9 mouse cellular contexts compared by ENCODE assay signal in genomic region chr11:116222740-116223059, GRCm38 (mm10). TPM values are rescaled to one million over a fixed set of nuclear protein-coding genes. Genes with fewer than 3 reads are reported as not detected.
DNase-seq lines count a peak whose midpoint lies in the region; ATAC-seq and TF ChIP-seq lines count a peak whose summit lies in the region.
"Had no signal": no experiment of that assay in that cellular context is flagged by ENCODE, and none has a peak within 500 bp of the region (broad histone marks: within the 10 kb centered on the region; RNA-seq: fewer than 3 reads in every experiment).

No protein-coding gene starts in this region.

- TF ChIP-seq CTCF in E14TG2a.4 (conservative IDR thresholded peaks at IDR 0.05; ENCODE audit: low read length), result no peak
- no peak for TF ChIP-seq CTCF in cerebellum, adult 2 months (IDR thresholded peaks at IDR 0.05; ENCODE audit: borderline replicate concordance, insufficient read depth, low read depth, low read length)

- peak overlapping the region; percentile 6; the same call in 1 of the 2 replicates for H3K4me2 ChIP-seq in liver, embryonic 16.5 days (ENCODE audit: low read depth, low read length)

- H3K4me1 ChIP-seq in heart, embryonic 10.5 days, result peaks cover 51% of the 10 kb centered on the region
- H3K4me1 ChIP-seq in E14TG2a.4 (replicated peaks; ENCODE audit: low read depth, low read length), result peaks cover 63% of the 10 kb centered on the region
- peaks cover 42% of the 10 kb centered on the region for H3K4me1 ChIP-seq in hindbrain, embryonic 10.5 days (replicated peaks)
- H3K4me1 ChIP-seq in liver, embryonic 16.5 days (ENCODE audit: control insufficient read depth, low read depth, low read length), result peaks cover 19% of the 10 kb centered on the region
- peaks cover 6% of the 10 kb centered on the region for H3K4me1 ChIP-seq in cerebellum, adult 2 months (ENCODE audit: control insufficient read depth, insufficient read depth, low read length)

- no peak overlapping the region for H3K9ac ChIP-seq in liver, embryonic 16.5 days (ENCODE audit: low read depth, low read length)

- no peak for ATAC-seq in liver, embryonic 16.5 days (ENCODE audit: low read depth)

- H3K36me3 ChIP-seq in heart, embryonic 10.5 days, result peaks cover 12% of the 10 kb centered on the region
- no peaks in the 10 kb centered on the region for H3K36me3 ChIP-seq in E14TG2a.4 (ENCODE audit: insufficient read depth, low read length)
- H3K36me3 ChIP-seq in hindbrain, embryonic 10.5 days, result no peaks in the 10 kb centered on the region
- H3K36me3 ChIP-seq in liver, embryonic 16.5 days (ENCODE audit: control insufficient read depth, insufficient read depth), result no peaks in the 10 kb centered on the region

- peaks cover 8% of the 10 kb centered on the region; the same call in 1 of the 2 replicates for H3K9me3 ChIP-seq in heart, embryonic 10.5 days
- H3K9me3 ChIP-seq in E14TG2a.4 (ENCODE audit: low read length), result 0 out of 2 replicates have a peak, but pooled peaks cover 5% of the 10 kb centered on the region
- peaks cover 15% of the 10 kb centered on the region for H3K9me3 ChIP-seq in hindbrain, embryonic 10.5 days
- H3K9me3 ChIP-seq in liver, embryonic 16.5 days (replicated peaks; ENCODE audit: control insufficient read depth, low read length), result no peaks in the 10 kb centered on the region

- TF ChIP-seq POLR2A in cerebellum, adult 2 months (IDR thresholded peaks at IDR 0.05; ENCODE audit: borderline replicate concordance, insufficient read depth, low read length), result no peak

- intact Hi-C loops in heart, postnatal 36 days (cut with DNase I), result loop anchor here (5.0 kb wide), 1 partner anchor 280 kb away; no protein-coding TSS in a partner anchor

- 10% methylated on average over 23 of the region's 23 CpGs for WGBS in heart, embryonic 10.5 days
- WGBS in hindbrain, embryonic 10.5 days, result 14% methylated on average over 23 of the region's 23 CpGs
- WGBS in liver, embryonic 16.5 days (ENCODE audit: insufficient replicate concordance), result 17% methylated on average over 23 of the region's 23 CpGs
- WGBS in cerebellum, adult 2 months, result 27% methylated on average over 23 of the region's 23 CpGs

- DNase-seq in heart, embryonic 10.5 days (ENCODE audit: low spot score), result no peak
- DNase-seq in heart, postnatal 36 days, result no peak
- no peak for DNase-seq in hindbrain, embryonic 10.5 days (ENCODE audit: low spot score)
- DNase-seq in cerebellum, adult 2 months, result no peak
- DNase-seq in cerebellum, postnatal 10 days, result no peak
- DNase-seq in adipocyte (ENCODE audit: low spot score), result no peak

- peaks cover 75% of the 10 kb centered on the region for H3K27me3 ChIP-seq in heart, embryonic 10.5 days (ENCODE audit: insufficient read depth, poor library complexity, severe bottlenecking)
- H3K27me3 ChIP-seq in E14TG2a.4 (ENCODE audit: insufficient read depth, low read length), result peaks cover 60% of the 10 kb centered on the region
- peaks cover 62% of the 10 kb centered on the region for H3K27me3 ChIP-seq in hindbrain, embryonic 10.5 days (ENCODE audit: insufficient read depth, poor library complexity, severe bottlenecking)
- peaks cover 42% of the 10 kb centered on the region for H3K27me3 ChIP-seq in liver, embryonic 16.5 days (ENCODE audit: control insufficient read depth, insufficient read depth, low read depth, low read length)
- H3K27me3 ChIP-seq in cerebellum, adult 2 months (ENCODE audit: control insufficient read depth, insufficient read depth, low read length), result peaks cover 6% of the 10 kb centered on the region; the same call in 1 of the 2 replicates

- peak overlapping the region; percentile 58 for H3K4me3 ChIP-seq in heart, embryonic 10.5 days
- peak overlapping the region; percentile 65 for H3K4me3 ChIP-seq in E14TG2a.4 (replicated peaks; ENCODE audit: low read length)
- H3K4me3 ChIP-seq in hindbrain, embryonic 10.5 days, result peak overlapping the region; percentile 51
- H3K4me3 ChIP-seq in liver, embryonic 16.5 days (ENCODE audit: low read depth, low read length), result peak overlapping the region; percentile 29
- no peak overlapping the region for H3K4me3 ChIP-seq in cerebellum, adult 2 months (replicated peaks; ENCODE audit: insufficient read depth, low read depth, low read length)
- H3K4me3 ChIP-seq: erythroblast, embryonic 14.5 days had no signal

- peak overlapping the region; percentile 52; the same call in 1 of the 2 replicates for H3K27ac ChIP-seq in heart, embryonic 10.5 days
- peak overlapping the region; percentile 57; the same call in 1 of the 2 replicates for H3K27ac ChIP-seq in hindbrain, embryonic 10.5 days
- H3K27ac ChIP-seq in liver, embryonic 16.5 days (ENCODE audit: low read length), result no peak overlapping the region
- H3K27ac ChIP-seq in cerebellum, adult 2 months (ENCODE audit: insufficient read depth, low read length), result no peak overlapping the region

RNA-seq across cellular contexts. Expression of gene Evpl, which starts 15.2 kb away (rescaled TPM):
- polyA plus RNA-seq in heart, embryonic 10.5 days (2016; fragmentation: Nextera tagmentation; extraction: Ambion mirVana), result 0.67 and 1.5 TPM in 2 replicates
- total RNA-seq in heart, postnatal 36 days (2021), result 1 to 10 TPM in 1 of 2 experiments, under 1 TPM in 1; 0.62 to 1.0 TPM
- 0.35 and 0.76 TPM in 2 replicates for polyA plus RNA-seq in hindbrain, embryonic 10.5 days (2016; fragmentation: Nextera tagmentation; extraction: Ambion mirVana)
- 0.05 and 0.08 TPM in 2 replicates for polyA plus RNA-seq in liver, embryonic 16.5 days (2015; fragmentation: Nextera tagmentation; extraction: Ambion mirVana)
- 1.2 and 1.6 TPM in 2 replicates for polyA plus RNA-seq in cerebellum, adult 2 months (2012; rRNA removed)

RNA-seq across cellular contexts. Expression of gene Acox1, which starts 23.9 kb away (rescaled TPM):
- 24.5 and 32.7 TPM in 2 replicates for polyA plus RNA-seq in heart, embryonic 10.5 days (2016; fragmentation: Nextera tagmentation; extraction: Ambion mirVana)
- 100 to 1,000 TPM; 160 to 173 TPM for total RNA-seq in heart, postnatal 36 days (2021)
- polyA plus RNA-seq in hindbrain, embryonic 10.5 days (2016; fragmentation: Nextera tagmentation; extraction: Ambion mirVana), result 21.8 TPM in 2 replicates
- 54.7 and 73.7 TPM in 2 replicates for polyA plus RNA-seq in liver, embryonic 16.5 days (2015; fragmentation: Nextera tagmentation; extraction: Ambion mirVana)
- polyA plus RNA-seq in cerebellum, adult 2 months (2012; rRNA removed), result 107 and 115 TPM in 2 replicates

RNA-seq across cellular contexts. Expression of gene Ten1, which starts 24.0 kb away (rescaled TPM):
- 87.6 and 99.5 TPM in 2 replicates for polyA plus RNA-seq in heart, embryonic 10.5 days (2016; fragmentation: Nextera tagmentation; extraction: Ambion mirVana)
- total RNA-seq in heart, postnatal 36 days (2021), result 10 to 100 TPM; 10.5 to 20.1 TPM
- polyA plus RNA-seq in hindbrain, embryonic 10.5 days (2016; fragmentation: Nextera tagmentation; extraction: Ambion mirVana), result 68.5 and 78.9 TPM in 2 replicates
- polyA plus RNA-seq in liver, embryonic 16.5 days (2015; fragmentation: Nextera tagmentation; extraction: Ambion mirVana), result 23.1 and 24.9 TPM in 2 replicates
- 55.2 and 56.8 TPM in 2 replicates for polyA plus RNA-seq in cerebellum, adult 2 months (2012; rRNA removed)

RNA-seq across cellular contexts. Expression of gene Srp68, which starts 51.3 kb away (rescaled TPM):
- 90.7 and 101 TPM in 2 replicates for polyA plus RNA-seq in heart, embryonic 10.5 days (2016; fragmentation: Nextera tagmentation; extraction: Ambion mirVana)
- total RNA-seq in heart, postnatal 36 days (2021), result 10 to 100 TPM; 65.9 to 71.2 TPM
- polyA plus RNA-seq in hindbrain, embryonic 10.5 days (2016; fragmentation: Nextera tagmentation; extraction: Ambion mirVana), result 96.2 and 100 TPM in 2 replicates
- polyA plus RNA-seq in liver, embryonic 16.5 days (2015; fragmentation: Nextera tagmentation; extraction: Ambion mirVana), result 33.4 and 34.2 TPM in 2 replicates
- 76.4 and 79.2 TPM in 2 replicates for polyA plus RNA-seq in cerebellum, adult 2 months (2012; rRNA removed)

RNA-seq across cellular contexts. Expression of gene Fbf1, which starts 54.7 kb away (rescaled TPM):
- 27.7 and 30.6 TPM in 2 replicates for polyA plus RNA-seq in heart, embryonic 10.5 days (2016; fragmentation: Nextera tagmentation; extraction: Ambion mirVana)
- 10 to 100 TPM; 13.2 to 16.2 TPM for total RNA-seq in heart, postnatal 36 days (2021)
- polyA plus RNA-seq in hindbrain, embryonic 10.5 days (2016; fragmentation: Nextera tagmentation; extraction: Ambion mirVana), result 59.2 and 62.8 TPM in 2 replicates
- polyA plus RNA-seq in liver, embryonic 16.5 days (2015; fragmentation: Nextera tagmentation; extraction: Ambion mirVana), result 5.7 and 6.6 TPM in 2 replicates
- 81.1 and 83.0 TPM in 2 replicates for polyA plus RNA-seq in cerebellum, adult 2 months (2012; rRNA removed)

Comparison
In these comparisons a context has a peak if more than half of its experiments do, and no peak if none do; other contexts are left out.
1. H3K27ac ChIP-seq: peak in heart, embryonic 10.5 days (single experiment) and hindbrain, embryonic 10.5 days (single experiment); none in liver, embryonic 16.5 days (single experiment) and cerebellum, adult 2 months (single experiment).